Mouse (Mus musculus): ENCODE results near the gene Dnm3.

Dnm3 gene

GRCm38 (mm10) chr1:162252869-162253268 is 225.0 kb downstream of the Dnm3 start:
- DNase-seq (ENCODE audit: low spot score in 2 of 2), result no peak

- no peak for DNase-seq (ENCODE audit: low spot score in 2 of 2)
Observed at GRCm38 (mm10) chr1:162247216-162247615, 230.6 kb downstream of the Dnm3 start.

GRCm38 (mm10) chr1:162243651-162243990 is 234.2 kb downstream of the Dnm3 start:
- DNase-seq (ENCODE audit: low spot score in 2 of 2), result no peak

- no peak for DNase-seq (ENCODE audit: low spot score in 2 of 2)
Observed at GRCm38 (mm10) chr1:162242980-162243650, 234.7 kb downstream of the Dnm3 start.

GRCm38 (mm10) chr1:162240720-162241119 is 237.1 kb downstream of the Dnm3 start:
- DNase-seq (ENCODE audit: low spot score in 2 of 2), result no peak

GRCm38 (mm10) chr1:162238646-162239045 is 239.2 kb downstream of the Dnm3 start:
- DNase-seq (ENCODE audit: low spot score in 2 of 2), result no peak

- DNase-seq (ENCODE audit: low spot score in 2 of 2), result no peak
Observed at GRCm38 (mm10) chr1:162236624-162237159, 241.1 kb downstream of the Dnm3 start.

- no peak for DNase-seq (ENCODE audit: low spot score in 2 of 2)
Observed at GRCm38 (mm10) chr1:162225621-162226147, 252.2 kb downstream of the Dnm3 start.

- no peak for DNase-seq (ENCODE audit: low spot score in 2 of 2)
Observed at GRCm38 (mm10) chr1:162224817-162225605, 252.8 kb downstream of the Dnm3 start.

GRCm38 (mm10) chr1:162224061-162224460 is 253.8 kb downstream of the Dnm3 start:
- DNase-seq (ENCODE audit: low spot score in 2 of 2), result no peak

GRCm38 (mm10) chr1:162223258-162223940 is 254.4 kb downstream of the Dnm3 start:
- DNase-seq (ENCODE audit: low spot score in 2 of 2), result no peak

- DNase-seq (ENCODE audit: low spot score in 2 of 2), result no peak
Observed at GRCm38 (mm10) chr1:162222353-162222752, 255.5 kb downstream of the Dnm3 start.

- no peak for DNase-seq (ENCODE audit: low spot score in 2 of 2)
Observed at GRCm38 (mm10) chr1:162221801-162222301, 256.0 kb downstream of the Dnm3 start.

GRCm38 (mm10) chr1:162220891-162221290 is 256.9 kb downstream of the Dnm3 start:
- DNase-seq (ENCODE audit: low spot score in 2 of 2), result no peak

- DNase-seq (ENCODE audit: low spot score in 2 of 2), result no peak
Observed at GRCm38 (mm10) chr1:162219781-162220180, 258.1 kb downstream of the Dnm3 start.

GRCm38 (mm10) chr1:162218530-162219180 is 259.2 kb downstream of the Dnm3 start:
- no peak for DNase-seq (ENCODE audit: low spot score in 2 of 2)

GRCm38 (mm10) chr1:162217340-162217974 is 260.4 kb downstream of the Dnm3 start:
- no peak for DNase-seq (ENCODE audit: low spot score in 2 of 2)

GRCm38 (mm10) chr1:162216656-162217055 is 261.2 kb downstream of the Dnm3 start:
- no peak for DNase-seq (ENCODE audit: low spot score in 2 of 2)

- no peak for DNase-seq (ENCODE audit: low spot score in 2 of 2)
Observed at GRCm38 (mm10) chr1:162215743-162216142, 262.1 kb downstream of the Dnm3 start.

GRCm38 (mm10) chr1:162213066-162213465 is 264.8 kb downstream of the Dnm3 start:
- DNase-seq (ENCODE audit: low spot score in 2 of 2), result no peak

- no peak for DNase-seq (ENCODE audit: low spot score in 2 of 2)
Observed at GRCm38 (mm10) chr1:162210529-162210928, 267.3 kb downstream of the Dnm3 start.
